Mouse (Mus musculus) kidney, adult 11 months (tissue): ENCODE measurements at regions not wholly inside any gene's neighbourhood (a gene's known extent, or its start where the extent isn't known, plus 50 kb on each side); places are given as distances from the start of the nearest gene placed in this dataset.

Experiments
- DNase-seq: peaks from one replicate; pipeline ENCODE4 v3.0.0; 2022

DNA sequence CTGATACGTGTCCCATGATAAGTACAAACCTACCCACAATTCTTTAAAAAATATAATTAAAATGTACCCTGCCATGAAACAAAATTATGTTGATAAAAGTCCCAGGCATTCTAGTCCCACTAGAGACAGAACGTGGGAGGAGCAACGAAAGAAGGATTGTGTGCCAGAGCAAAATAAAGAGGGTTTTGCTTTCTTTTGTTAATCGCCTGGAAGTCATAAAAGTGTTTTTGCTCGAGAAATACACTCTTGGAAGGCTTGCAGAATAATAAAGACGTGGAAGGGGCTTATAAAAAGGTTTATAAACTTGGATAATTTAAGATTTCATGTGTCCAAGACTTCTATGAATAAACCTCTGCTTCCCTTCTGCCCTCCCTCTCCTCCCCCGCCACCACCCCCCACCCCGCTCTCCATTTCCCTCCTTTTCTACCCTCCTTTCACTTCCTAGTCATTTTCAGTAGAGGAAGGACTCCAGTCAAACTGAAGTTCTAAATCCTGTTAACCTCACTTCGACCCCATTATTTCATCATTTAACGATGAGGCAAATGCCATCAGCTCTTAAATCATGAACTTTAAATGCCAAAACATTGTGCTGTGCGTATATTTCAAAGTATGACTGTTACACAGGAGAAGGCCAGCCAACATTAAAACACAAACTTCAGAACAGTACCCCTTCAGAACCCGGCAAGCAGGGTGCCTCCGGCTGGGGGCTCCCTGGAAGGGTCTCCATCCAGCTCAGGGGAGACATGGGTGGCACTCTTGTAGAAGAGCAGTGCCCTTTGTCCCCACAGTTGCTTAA is 54.8 kb upstream of the Cep85l start:
- DNase-seq: no peak

DNA sequence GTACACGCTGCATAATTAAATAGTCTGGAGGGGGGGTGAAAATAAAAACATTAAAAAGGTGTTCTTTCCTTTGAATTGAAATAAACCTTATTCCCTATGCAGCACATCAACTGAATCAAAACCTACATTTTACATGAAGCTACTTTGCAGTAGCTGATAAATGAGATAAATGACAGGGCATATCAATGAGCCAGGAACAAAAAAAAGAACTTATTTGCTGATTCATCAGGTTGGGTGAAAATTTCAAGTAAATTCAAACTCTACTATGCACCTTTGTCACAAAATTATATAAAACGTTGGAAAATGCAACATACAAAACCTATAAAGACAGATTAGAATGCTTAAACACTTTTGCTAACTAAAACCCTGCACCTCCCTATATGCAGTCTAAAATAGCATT is 53.0 kb upstream of the Cep85l start:
- no peak for DNase-seq

DNA sequence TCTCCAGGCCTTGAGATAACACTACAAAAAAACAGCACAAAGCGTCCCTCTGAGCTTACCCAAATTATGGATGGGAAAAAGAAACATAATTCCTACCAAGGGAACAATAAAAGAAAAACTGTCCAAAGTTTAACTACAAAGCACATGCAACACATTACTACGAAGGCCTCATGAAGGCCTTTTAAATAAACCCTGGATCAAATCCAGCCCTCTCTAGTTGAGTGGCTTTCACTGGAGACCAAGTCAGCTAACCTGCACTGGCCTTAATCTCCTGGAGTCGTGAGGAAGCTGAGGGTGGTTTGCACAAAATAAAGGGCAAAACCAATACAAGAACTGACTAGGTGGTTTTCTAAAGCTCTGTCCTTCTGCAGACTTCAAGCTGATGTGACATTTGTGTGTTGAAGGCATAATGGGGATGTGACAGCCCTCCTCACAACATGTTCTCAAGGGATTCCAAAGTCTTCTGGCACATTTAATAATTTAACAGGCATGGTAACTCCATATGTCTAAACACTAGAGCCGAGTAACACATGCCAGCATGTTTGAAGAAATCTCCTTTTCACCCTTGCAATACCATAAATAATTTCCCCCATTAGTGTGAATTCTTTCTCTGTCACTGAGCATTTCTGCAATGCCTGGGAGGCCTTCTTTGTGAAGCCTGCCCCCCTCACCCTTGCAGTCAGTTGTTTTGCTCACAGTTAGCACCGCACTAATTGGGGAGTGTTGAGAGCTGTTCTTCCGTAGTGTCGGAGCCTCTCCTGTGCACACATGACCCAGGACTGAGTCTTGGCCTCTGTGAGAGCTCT is 50.0 kb upstream of the Cep85l start:
- no peak for DNase-seq
